Mouse (Mus musculus) embryonic facial prominence, embryonic 11.5 days (tissue): ENCODE results near the gene Gm12184. TPM values are rescaled to one million over a fixed set of nuclear protein-coding genes. Genes with fewer than 3 reads are reported as not detected.
"Not testable (repeated sequence)": the region's sequence is repeated elsewhere in the genome, so short reads cannot be mapped to it uniquely, and the experiment has no call there.

Experiments
- ATAC-seq: fragments of 200-750 bp; cut with Nextera tagmentation; replicated peaks from 2 replicates; pipeline ENCODE4 v1.8.0; 2017; ENCODE audit warnings: low read depth; ENCODE audit not compliant: insufficient number of reproducible peaks, low FRiP score, low TSS enrichment
- DNase-seq: peaks from one replicate; pipeline ENCODE4 v3.0.0-alpha.2; 2015; ENCODE audit warnings: low spot score
- H3K27ac ChIP-seq: fragments of 300-500 bp; sonication (generic); replicated peaks from 2 replicates; pipeline ENCODE4 v1.5.1; 2014; ENCODE audit warnings: mild to moderate bottlenecking, low read depth, low read length, control low read depth
- H3K27me3 ChIP-seq: fragments of 300-500 bp; sonication (generic); 2 replicates; pipeline ENCODE4 v1.6.1; 2014; ENCODE audit warnings: mild to moderate bottlenecking, low read length, moderate library complexity, mixed read lengths; ENCODE audit not compliant: control insufficient read depth, insufficient read depth
- H3K36me3 ChIP-seq: fragments of 300-500 bp; sonication (generic); replicated peaks from 2 replicates; pipeline ENCODE4 v1.6.1; 2014; ENCODE audit warnings: low read depth, mild to moderate bottlenecking, low read length, moderate library complexity, mixed read lengths; ENCODE audit not compliant: control insufficient read depth, insufficient read depth
- H3K4me1 ChIP-seq: fragments of 300-500 bp; sonication (generic); 2 replicates; pipeline ENCODE4 v1.6.1; 2014; ENCODE audit warnings: low read length, mixed read lengths; ENCODE audit not compliant: control insufficient read depth, insufficient read depth
- H3K4me2 ChIP-seq: fragments of 300-500 bp; sonication (generic); 2 replicates; pipeline ENCODE4 v1.6.1; 2014; ENCODE audit warnings: low read depth, mild to moderate bottlenecking, control low read depth, low read length, moderate library complexity
- H3K4me3 ChIP-seq: fragments of 300-500 bp; sonication (generic); 2 replicates; pipeline ENCODE4 v1.5.1; 2014; ENCODE audit warnings: low read depth, low read length, control low read depth
- H3K9ac ChIP-seq: fragments of 300-500 bp; sonication (generic); replicated peaks from 2 replicates; pipeline ENCODE4 v1.6.1; 2014; ENCODE audit warnings: mild to moderate bottlenecking, control low read depth, low read length
- H3K9me3 ChIP-seq: fragments of 300-500 bp; sonication (generic); replicated peaks from 2 replicates; pipeline ENCODE4 v1.6.1; 2016; ENCODE audit warnings: mild to moderate bottlenecking, low read length, inconsistent platforms, mixed read lengths; ENCODE audit not compliant: control insufficient read depth
- WGBS: fragments of 180-500 bp; shearing (Covaris S2); extraction: QIAGEN DNeasy Blood & Tissue Kit; methylation state at CpG from one replicate; pipeline ENCODE4 v1.1.7; 2014; 5-methylcytosine and 5-hydroxymethylcytosine counted together
- polyA plus RNA-seq: library from polyadenylated mRNA; unstranded; fragments of >200 nt; fragmentation: Nextera tagmentation; extraction: Ambion mirVana; gene quantifications from 2 replicates; pipeline ENCODE4 v1.2.1, GENCODE M21; 2014

The Gm12184 gene
- polyA plus RNA-seq, 1 experiment from 2014 or later, result 14.0 TPM

- H3K4me1 ChIP-seq, result no peaks in the 10 kb centered on the region
- WGBS, result 63% methylated on average over 6 of the region's 6 CpGs
- H3K4me3 ChIP-seq, result no peak overlapping the region
Observed at GRCm38 (mm10) chr11:48827926-48828325, 1.5 kb upstream of the Gm12184 start.

GRCm38 (mm10) chr11:48826752-48827096, 269 bp upstream of the Gm12184 start:
- ATAC-seq (peak; percentile 16; the same call in 1 of the 2 replicates), DNase-seq (peak; percentile 60)
- H3K27me3 ChIP-seq, result peaks cover 8% of the 10 kb centered on the region
- H3K36me3 ChIP-seq, result no peaks in the 10 kb centered on the region
- H3K27ac ChIP-seq, result no peak overlapping the region
- no peaks in the 10 kb centered on the region for H3K4me1 ChIP-seq
- H3K4me2 ChIP-seq, result peak overlapping the region; percentile 43
- H3K4me3 ChIP-seq, result peak overlapping the region; percentile 40
- WGBS, result 0% methylated on average over 6 of the region's 6 CpGs
- H3K9ac ChIP-seq, result peak overlapping the region; percentile 37; the same call in 1 of the 2 replicates
- no peaks in the 10 kb centered on the region for H3K9me3 ChIP-seq

More at GRCm38 (mm10) chr11:48827926-48828325, 1.5 kb upstream of the Gm12184 start:
- H3K27me3 ChIP-seq, result peaks cover 8% of the 10 kb centered on the region
- H3K4me2 ChIP-seq, result no peak overlapping the region
- no peak overlapping the region for H3K9ac ChIP-seq
- ATAC-seq, result no peak
- DNase-seq, result no peak
- no peaks in the 10 kb centered on the region for H3K36me3 ChIP-seq
- H3K9me3 ChIP-seq, result no peaks in the 10 kb centered on the region
- no peak overlapping the region for H3K27ac ChIP-seq

GRCm38 (mm10) chr11:48824311-48824830, 2.1 kb downstream of the Gm12184 start:
- H3K27me3 ChIP-seq, result peaks cover 8% of the 10 kb centered on the region
- no peaks in the 10 kb centered on the region for H3K36me3 ChIP-seq
- peak overlapping the region; percentile 25; the same call in 1 of the 2 replicates for H3K9ac ChIP-seq
- ATAC-seq, result no peak
- peak overlapping the region; percentile 33 for H3K4me3 ChIP-seq
- H3K4me2 ChIP-seq, result peak overlapping the region; percentile 67
- no peak overlapping the region for H3K27ac ChIP-seq
- H3K4me1 ChIP-seq, result no peaks in the 10 kb centered on the region
- WGBS, result 5% methylated on average over 22 of the region's 22 CpGs
- no peak for DNase-seq
- H3K9me3 ChIP-seq, result no peaks in the 10 kb centered on the region

GRCm38 (mm10) chr11:48823536-48823972, 2.9 kb downstream of the Gm12184 start:
- peak overlapping the region; percentile 67 for H3K4me2 ChIP-seq
- DNase-seq, result peak; percentile 86
- H3K9me3 ChIP-seq, result no peaks in the 10 kb centered on the region
- 0% methylated on average over 15 of the region's 15 CpGs for WGBS
- peak overlapping the region; percentile 25; the same call in 1 of the 2 replicates for H3K9ac ChIP-seq
- H3K4me1 ChIP-seq, result no peaks in the 10 kb centered on the region
- ATAC-seq, result 0 out of 2 replicates have a peak, but pooled peaks have one; percentile 12
- no peak overlapping the region for H3K27ac ChIP-seq
- peaks cover 8% of the 10 kb centered on the region for H3K27me3 ChIP-seq
- no peaks in the 10 kb centered on the region for H3K36me3 ChIP-seq
- H3K4me3 ChIP-seq, result peak overlapping the region; percentile 33

GRCm38 (mm10) chr11:48822768-48823512, 3.5 kb downstream of the Gm12184 start:
- H3K9ac ChIP-seq, result no peak overlapping the region
- ATAC-seq (no peak), DNase-seq (no peak)
- WGBS, result 32% methylated on average over 14 of the region's 14 CpGs
- H3K27ac ChIP-seq, result no peak overlapping the region
- H3K4me3 ChIP-seq, result peak overlapping the region; percentile 9; the same call in 1 of the 2 replicates
- no peaks in the 10 kb centered on the region for H3K36me3 ChIP-seq
- H3K9me3 ChIP-seq, result no peaks in the 10 kb centered on the region
- peaks cover 8% of the 10 kb centered on the region for H3K27me3 ChIP-seq
- peak overlapping the region; percentile 67 for H3K4me2 ChIP-seq
- no peaks in the 10 kb centered on the region for H3K4me1 ChIP-seq

- not testable (repeated sequence) for ATAC-seq, H3K9me3 ChIP-seq, H3K9ac ChIP-seq, H3K4me1 ChIP-seq, H3K36me3 ChIP-seq, DNase-seq, H3K4me2 ChIP-seq, H3K27ac ChIP-seq, H3K4me3 ChIP-seq, H3K27me3 ChIP-seq
- 85% methylated on average over 14 of the region's 14 CpGs for WGBS
Observed at GRCm38 (mm10) chr11:48821299-48821698, 5.2 kb downstream of the Gm12184 start.

- DNase-seq (no peak), ATAC-seq (no peak)
- H3K9ac ChIP-seq, result no peak overlapping the region
- H3K4me3 ChIP-seq, result no peak overlapping the region
- H3K4me1 ChIP-seq, result no peaks in the 10 kb centered on the region
- H3K27me3 ChIP-seq, result peaks cover 8% of the 10 kb centered on the region
- no peaks in the 10 kb centered on the region for H3K9me3 ChIP-seq
- no peak overlapping the region for H3K4me2 ChIP-seq
- no peaks in the 10 kb centered on the region for H3K36me3 ChIP-seq
- H3K27ac ChIP-seq, result no peak overlapping the region
Observed at GRCm38 (mm10) chr11:48820308-48820674, 6.2 kb downstream of the Gm12184 start.

- ATAC-seq (no peak), DNase-seq (no peak)
- Histone ChIP-seq H3K9me3 (no peaks in the 10 kb centered on the region), H3K4me1 (no peaks in the 10 kb centered on the region), H3K27ac (no peak overlapping the region), H3K4me2 (no peak overlapping the region), H3K36me3 (no peaks in the 10 kb centered on the region), H3K9ac (no peak overlapping the region), H3K4me3 (no peak overlapping the region), H3K27me3 (peaks cover 8% of the 10 kb centered on the region)
- WGBS, result 77% methylated on average over 7 of the region's 7 CpGs
Observed at GRCm38 (mm10) chr11:48819614-48820307, 6.7 kb downstream of the Gm12184 start.
